Mouse (Mus musculus) T-cell, adult 2 months (primary cell): ENCODE measurements at regions not wholly inside any gene's neighbourhood (a gene's known extent, or its start where the extent isn't known, plus 50 kb on each side); places are given as distances from the start of the nearest gene placed in this dataset.

Experiments
- DNase-seq: peaks from one replicate; pipeline ENCODE4 v3.0.0; 2022; ENCODE audit warnings: low spot score

- no peak for DNase-seq
These were observed 362.9 kb upstream of the Nr5a2 start for GRCm38 (mm10) chr1:137323035-137323680.

DNA sequence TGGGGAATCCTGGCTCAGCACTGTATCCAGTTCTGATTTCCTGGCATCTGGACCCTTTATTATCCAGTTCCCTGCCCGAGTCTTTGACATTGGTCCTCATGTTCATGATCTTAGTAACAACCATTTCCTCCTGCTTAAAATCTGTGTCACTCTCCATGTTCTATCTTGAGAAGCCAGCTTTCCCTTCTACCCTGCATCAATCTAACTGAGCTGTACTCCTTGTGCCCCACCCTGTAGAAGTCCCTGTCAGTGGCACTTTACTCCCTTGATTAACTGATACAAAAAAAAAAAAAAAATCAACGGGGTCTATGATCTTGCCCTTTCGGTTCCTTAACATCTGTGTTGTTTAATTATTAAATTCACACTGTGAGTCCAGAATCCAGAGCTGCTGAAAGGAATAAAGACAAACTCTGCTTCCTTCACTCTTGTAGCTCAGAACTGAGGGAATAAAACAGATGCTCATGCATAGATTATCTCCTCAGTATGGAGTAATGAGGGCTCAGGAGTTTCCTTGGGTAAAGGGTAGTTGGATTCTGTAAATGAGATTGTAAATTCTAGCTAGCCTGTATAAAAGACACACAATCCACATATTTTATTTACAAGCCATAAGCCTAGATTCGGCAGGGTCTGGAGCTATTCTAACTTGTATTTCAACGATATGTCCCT lies 342.6 kb upstream of the Nr5a2 start:
- no peak for DNase-seq

DNA sequence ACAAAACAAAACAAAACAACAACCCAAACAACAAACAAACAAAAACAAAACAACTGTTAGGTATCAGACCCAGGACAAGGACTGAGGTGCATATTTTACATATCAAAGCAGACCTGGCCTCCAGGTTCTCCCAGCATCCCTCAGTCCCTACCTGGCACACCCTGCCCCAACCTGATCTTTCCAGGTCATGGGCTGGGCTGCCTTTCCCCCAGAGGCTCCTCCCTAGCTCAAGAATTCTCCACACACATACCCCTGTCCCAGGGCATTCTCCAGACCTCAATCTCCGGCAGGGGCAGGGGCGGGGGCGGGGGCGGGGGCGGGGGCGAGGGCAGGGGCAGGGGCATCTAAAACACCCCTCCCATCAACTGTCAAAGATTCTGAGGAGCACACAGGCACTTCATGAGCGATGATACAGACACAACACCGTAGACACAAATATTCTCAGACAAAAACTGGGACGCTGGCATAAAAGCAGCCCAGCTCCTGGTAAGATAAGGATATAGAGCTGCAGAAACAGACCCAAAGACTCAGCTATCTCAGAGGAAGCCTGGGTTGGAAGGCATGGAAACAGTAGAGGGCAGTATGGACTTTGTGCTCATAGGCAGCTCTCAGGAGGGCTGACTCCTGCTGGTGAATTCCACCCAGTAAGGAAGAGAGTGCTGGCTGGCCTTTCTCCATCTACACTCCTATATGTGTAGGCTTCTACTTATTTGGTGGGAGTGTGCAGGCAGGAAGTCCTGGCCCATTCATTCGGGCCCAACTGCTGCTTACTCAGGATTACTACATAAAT lies 337.7 kb upstream of the Nr5a2 start:
- no peak for DNase-seq

DNA sequence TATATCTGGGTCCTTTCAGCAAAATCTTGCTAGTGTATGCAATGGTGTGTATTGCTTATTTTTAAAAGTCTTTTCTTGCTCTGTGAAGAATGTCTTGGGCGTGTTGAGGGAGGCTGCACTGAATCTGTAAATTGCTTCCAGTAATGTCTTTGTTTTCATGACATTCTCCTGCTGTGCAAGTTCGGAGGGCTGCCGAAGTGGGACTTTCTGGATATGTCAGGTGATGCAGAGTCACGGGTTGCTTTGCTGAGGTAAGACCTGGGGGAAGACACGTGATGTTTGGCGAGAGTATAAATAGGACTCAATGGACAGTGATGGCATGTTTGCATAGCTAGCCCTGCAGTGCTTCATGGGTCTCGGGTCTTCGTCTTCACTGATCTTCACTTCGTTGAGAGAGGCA lies 329.2 kb upstream of the Nr5a2 start:
- no peak for DNase-seq

- DNase-seq: no peak
These were observed 323.0 kb upstream of the Nr5a2 start for GRCm38 (mm10) chr1:137283291-137283690.

GRCm38 (mm10) chr1:137282457-137282856 lies 322.2 kb upstream of the Nr5a2 start:
- DNase-seq: no peak

DNA sequence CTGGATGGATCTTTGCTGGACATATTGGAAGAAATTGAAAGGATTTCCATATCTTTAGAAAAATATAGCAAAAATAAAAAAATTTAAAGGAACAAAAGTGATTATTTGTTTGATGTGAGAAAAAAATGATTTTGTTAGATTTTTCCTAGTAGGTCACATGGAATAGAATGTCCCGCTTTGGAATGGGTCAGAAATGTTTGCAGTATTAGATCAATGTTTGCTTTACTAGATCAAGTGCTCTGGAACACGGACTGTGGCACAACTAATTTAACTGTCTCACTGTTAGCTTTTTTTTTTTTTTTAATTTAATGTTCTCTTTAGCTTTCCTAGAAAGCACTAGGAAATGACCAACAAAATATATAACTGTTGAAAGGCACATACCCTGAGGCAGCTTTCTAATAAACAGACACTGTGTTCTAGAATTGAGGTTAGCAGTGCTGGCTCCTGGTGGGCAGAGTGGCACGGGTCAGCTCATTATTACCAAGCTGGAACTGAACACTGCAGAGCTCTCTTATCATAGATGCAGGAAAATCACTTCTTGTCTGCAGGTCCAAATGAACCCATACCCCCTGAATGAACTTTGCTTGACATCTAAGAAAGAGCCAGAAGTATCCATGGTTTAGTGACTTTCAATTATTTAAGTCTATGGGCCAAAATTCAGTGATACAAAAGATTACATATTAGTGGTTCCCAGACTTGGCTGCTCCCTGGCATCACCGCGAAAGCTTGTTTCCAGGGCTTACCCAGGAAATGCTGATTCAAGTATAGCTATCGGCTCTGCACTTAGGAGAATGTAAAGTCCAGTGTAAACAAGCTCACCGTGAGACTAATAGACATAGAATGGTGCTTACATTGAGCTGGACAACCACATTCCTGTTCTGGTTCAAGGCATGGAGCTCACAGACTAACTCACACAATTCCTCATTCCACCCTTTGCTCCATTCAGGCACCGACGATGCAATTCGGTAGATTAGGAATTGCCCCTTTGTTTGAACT lies 320.4 kb upstream of the Nr5a2 start:
- DNase-seq: no peak

- DNase-seq: no peak
These were observed 319.7 kb upstream of the Nr5a2 start for GRCm38 (mm10) chr1:137279981-137280380.

DNA sequence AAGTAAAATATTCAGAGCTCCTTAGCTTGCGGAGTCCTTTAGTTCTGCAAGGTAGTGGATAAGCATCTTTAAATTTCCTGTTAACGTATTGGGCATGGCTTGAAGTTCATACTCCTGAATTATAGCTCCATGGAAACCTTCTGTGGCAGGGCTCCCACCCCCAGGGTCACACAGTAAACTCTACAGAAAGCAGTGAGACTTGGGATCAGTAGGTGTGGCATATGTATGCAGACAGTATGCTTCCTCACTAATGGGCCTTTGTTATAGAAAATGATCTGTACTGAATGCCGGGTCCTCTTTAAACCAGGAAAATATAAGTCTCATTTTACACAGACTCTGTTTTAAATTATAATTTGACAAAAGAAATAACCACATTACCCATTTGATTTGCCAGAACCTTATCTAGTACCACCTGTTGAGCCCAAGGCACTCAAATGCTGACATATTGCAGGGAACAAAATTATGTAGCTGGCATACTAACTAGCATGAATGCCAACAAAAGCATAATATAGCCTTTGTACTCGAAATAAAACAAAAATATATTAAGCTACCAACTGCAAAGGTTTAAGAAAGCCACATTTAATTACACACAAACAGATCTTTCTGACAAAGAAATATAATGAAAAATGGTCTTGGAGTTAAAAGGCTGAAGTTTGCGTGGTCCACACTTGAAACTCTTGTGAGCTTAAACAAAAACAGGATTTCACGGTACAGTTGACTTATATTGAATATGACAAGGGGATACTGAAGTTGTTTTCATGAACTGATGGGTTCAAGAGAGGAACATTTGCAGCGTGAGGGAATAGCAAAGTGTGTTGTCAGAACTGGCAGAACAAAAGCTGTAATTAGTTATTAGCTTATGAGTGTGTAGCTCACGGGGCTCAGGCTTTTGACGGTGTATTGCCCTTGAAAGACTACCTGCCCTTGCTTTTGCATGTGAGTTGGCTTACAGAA lies 310.7 kb upstream of the Nr5a2 start:
- no peak for DNase-seq

DNA sequence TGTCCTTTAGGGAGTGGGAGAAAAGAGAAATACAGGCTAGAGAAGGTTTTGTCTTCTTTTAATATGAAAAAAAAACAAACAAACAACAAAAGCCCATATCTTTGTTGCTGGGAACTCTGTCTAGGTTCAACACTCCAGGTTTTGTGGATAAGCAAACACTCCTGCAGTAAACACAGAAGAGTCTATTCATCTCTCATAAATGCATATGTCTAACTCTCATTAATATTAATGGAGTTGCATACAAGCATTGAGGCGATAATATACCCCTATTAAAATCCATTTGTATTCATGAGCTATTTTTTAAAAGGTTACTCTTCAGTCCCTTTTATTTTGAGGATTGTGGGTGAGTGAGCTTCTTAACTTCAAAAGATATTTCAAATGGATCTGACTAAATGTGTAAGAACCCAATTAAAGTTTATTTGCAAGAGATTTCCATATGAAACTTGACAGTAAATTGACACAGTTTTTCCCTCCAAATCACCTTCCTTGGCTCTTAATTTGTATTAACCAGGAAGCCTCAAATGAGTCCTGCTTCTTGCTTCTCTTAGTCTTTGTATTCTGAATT lies 302.6 kb upstream of the Nr5a2 start:
- DNase-seq: no peak

DNA sequence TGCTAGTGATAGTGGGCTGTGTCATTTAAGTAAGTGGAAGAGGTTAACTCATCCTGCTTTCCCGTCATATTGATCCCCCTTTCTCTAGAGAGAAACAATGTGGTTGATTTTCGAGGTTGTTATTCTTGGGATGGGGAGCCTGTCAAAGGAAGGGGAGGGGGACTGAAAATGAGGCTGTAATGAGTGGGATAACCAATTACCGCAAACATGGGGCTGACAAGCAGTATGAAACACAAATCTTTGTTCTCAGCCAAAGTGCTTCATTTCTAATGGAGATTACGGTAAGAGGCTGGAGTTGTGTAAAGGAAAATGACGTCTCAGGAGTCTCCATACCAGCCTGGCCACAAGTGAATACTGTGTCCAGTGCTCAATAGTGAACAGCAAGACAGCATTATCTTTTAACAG lies 301.9 kb upstream of the Nr5a2 start:
- no peak for DNase-seq

DNA sequence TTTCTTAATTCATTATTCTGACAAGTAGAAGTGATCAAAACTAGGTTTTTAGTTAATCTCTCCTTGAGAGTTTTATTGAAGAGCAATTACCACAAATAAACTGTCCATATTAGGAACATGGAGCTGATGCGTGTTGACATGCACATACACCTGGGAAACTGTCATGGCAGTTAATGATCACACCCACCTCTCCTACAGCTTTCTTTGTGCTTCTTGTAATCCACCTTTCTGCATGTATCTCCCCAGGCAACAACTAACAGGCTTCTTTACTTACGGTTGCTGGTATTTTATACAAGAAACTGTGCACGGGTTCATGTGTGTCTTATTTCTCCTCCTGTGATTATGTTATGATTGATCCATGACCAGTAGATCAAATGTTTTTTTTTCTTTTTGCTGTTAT lies 296.0 kb upstream of the Nr5a2 start:
- DNase-seq: no peak

GRCm38 (mm10) chr1:137255041-137255440 lies 294.8 kb upstream of the Nr5a2 start:
- no peak for DNase-seq

- no peak for DNase-seq
These were observed 294.4 kb upstream of the Nr5a2 start for GRCm38 (mm10) chr1:137254634-137255033.

GRCm38 (mm10) chr1:137227098-137227485 lies 266.8 kb upstream of the Nr5a2 start:
- no peak for DNase-seq

DNA sequence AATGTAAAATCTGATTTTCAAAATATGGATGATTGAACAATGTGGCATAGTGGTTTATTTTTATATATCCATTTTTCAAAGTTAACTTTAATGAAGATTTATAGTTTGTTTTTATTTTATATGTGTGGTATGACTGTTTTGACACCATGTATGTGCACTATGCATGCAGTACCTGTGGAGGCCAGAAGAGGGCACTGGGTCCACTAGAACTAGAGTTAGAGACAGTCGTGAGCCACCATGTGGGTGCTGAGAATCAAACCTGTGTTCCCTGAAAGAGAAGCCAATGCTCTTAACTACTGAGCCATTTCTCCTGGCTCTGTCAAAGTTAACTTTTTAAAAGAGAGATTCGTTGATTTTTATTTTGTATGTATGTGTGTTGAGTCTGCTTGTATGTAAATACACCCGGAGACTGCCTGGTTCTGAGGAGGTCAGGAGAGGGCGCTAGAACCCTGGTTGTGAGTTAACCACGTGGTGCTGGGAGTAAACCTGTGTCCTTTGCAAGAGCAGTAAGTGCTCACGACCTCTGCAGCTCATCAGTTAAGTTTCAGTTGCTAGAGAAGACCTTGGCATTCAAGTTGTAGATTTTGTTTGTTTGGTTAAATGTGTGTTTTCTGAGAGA lies 266.3 kb upstream of the Nr5a2 start:
- no peak for DNase-seq

GRCm38 (mm10) chr1:137225418-137225817 lies 265.2 kb upstream of the Nr5a2 start:
- DNase-seq: no peak

- no peak for DNase-seq
These were observed 262.8 kb upstream of the Nr5a2 start for GRCm38 (mm10) chr1:137223052-137223451.

DNA sequence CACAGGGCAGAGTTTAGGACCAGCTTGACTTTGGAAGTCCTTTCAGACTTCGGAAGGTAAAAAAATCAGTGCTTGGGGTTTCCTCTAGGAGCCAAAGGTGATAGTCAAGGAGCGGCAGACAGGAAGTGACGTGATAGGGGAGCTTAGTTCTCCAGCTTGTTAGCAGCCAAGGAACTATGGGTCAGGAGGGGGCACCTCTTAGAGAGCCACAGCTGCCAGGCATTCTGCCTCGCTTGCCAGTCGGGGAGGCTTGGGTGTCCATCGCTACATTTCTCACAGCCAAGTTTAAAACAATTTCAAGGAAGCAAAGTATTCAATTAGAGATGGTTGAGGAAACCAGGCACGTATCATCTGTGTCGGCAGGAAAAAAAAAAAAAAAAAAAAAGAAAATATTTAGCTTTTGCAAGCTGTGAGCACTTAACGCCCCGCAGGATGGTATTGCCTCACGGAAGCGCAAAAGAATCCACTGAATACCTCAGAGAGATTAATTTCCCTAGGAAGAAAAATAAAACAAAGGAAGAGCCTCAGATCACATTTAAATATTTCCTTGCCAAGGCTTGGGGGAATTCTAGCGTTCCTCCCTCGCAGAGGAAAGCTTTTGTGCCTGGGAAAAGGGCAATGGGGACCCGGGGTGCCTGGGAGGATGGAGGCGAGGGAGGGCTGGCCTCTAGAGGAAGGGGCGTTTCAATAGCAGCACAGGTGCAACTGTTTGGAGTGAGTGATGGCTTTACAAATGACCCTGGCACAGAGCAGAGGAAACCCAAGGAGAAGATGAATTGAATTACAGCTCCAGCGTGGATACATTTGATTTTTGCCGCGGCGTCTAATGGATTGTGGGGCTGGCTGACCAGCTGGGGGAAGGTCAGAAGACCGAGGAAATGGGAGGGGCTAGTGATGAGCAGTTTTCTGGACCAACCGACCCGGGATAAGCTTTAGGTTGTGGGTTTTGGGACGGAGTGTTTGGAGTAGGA lies 261.1 kb upstream of the Nr5a2 start:
- no peak for DNase-seq
